Mouse (Mus musculus): ENCODE measurements around the gene Slc22a23.

The Slc22a23 gene

DNA sequence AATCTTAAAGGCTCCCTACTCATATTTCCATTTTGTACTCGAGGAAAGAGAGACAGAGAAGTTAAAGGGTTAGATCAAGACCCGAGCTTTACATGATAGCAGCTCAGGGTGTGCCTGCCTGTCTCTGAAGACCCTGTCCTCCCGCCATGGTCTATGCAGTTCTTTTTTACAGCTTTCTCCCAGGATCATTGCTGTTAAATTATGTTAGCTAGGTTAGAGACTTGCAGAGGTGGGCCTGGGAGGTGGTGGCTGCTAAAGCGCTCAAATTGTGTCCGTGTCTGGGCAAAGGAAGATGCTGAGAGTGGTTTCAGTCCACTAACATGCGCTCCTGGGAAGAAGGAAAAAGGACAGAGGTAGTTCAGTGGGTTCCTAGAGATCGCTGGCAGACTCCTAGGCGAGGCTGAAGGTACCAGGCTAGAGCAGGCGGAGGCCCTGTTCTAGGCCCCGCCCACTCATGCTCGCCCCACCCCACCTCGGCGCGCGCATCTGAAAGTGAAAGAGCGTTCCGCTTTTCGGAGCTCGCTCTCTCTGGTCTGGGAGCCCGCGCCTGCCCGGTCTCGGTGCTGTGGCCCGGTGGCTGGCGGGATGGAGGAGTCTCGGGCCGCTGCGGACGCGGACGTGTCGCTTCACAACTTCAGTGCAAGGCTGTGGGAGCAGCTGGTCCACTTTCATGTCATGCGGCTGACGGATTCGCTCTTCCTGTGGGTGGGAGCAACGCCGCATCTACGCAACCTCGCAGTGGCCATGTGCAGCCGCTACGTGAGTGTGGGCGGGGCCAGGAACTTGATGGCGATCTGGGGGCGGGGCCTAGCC, 182.3 kb downstream of the Slc22a23 start, which contains the start of gene Psmg4:
Gene Psmg4, plus strand, starts transcription at position 474 of the 813 bp plus-strand sequence.
- DNase-seq (ENCODE audit: low spot score) = peak; percentile 91

GRCm38 (mm10) chr13:34159926-34160325, 185.1 kb downstream of the Slc22a23 start:
- no peak for DNase-seq (ENCODE audit: low spot score)

GRCm38 (mm10) chr13:34157596-34158157, 187.3 kb downstream of the Slc22a23 start:
- DNase-seq (ENCODE audit: low spot score) = no peak

DNA sequence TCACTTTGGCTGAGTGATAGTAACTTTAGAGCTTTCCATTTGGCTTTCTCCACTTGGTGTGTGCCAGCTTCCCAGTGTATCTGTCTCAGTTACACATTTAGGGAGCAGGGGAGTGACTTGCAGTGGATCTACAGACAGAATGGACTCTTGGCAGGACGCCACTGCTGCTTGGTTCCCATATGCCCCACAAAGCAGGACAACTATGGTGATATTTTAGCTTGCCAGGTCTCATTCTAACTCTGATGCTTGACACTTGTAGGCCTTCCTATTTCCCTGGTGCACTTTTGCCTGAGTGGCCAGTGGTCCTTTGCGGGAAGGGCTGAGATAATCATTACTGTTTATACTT, 188.2 kb downstream of the Slc22a23 start:
- DNase-seq (ENCODE audit: low spot score) = no peak

DNA sequence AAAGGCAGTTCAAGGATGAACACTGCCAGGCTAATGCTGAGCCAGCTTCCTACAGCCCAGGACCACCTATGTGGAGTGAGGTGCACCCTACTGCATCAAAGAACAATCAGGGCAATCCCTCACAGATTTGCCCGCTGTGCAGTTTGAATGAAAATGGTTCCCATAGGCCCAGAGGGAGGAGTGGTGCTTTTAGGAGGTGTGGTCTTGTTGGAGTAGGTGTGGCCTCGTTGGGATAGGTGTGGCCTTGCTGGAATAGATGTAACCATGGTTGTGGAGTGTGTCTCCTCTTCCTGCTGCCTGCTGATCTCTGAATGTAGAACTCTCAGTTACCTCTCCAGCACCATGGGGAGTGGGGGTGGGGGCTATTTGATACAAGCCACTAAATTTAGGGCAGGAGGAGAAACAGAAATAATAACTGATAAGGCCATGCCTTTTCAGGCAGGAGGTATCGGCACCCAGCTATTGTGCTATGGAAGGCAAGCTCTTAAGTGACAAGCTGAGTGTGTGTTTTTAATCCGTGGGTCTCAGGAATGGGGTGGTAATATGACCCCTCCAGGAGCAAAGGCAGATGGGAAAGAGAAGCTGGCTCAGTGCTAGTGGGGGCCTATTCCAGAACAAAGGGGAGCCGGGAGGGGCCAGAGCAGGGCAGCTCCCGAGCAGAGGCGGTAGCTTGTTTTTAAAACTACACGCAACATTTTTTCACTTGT, 188.7 kb downstream of the Slc22a23 start:
- DNase-seq (ENCODE audit: low spot score) = no peak

- peak; percentile 64 for DNase-seq (ENCODE audit: low spot score)
These were observed 190.1 kb downstream of the Slc22a23 start for GRCm38 (mm10) chr13:34154931-34155272.

DNA sequence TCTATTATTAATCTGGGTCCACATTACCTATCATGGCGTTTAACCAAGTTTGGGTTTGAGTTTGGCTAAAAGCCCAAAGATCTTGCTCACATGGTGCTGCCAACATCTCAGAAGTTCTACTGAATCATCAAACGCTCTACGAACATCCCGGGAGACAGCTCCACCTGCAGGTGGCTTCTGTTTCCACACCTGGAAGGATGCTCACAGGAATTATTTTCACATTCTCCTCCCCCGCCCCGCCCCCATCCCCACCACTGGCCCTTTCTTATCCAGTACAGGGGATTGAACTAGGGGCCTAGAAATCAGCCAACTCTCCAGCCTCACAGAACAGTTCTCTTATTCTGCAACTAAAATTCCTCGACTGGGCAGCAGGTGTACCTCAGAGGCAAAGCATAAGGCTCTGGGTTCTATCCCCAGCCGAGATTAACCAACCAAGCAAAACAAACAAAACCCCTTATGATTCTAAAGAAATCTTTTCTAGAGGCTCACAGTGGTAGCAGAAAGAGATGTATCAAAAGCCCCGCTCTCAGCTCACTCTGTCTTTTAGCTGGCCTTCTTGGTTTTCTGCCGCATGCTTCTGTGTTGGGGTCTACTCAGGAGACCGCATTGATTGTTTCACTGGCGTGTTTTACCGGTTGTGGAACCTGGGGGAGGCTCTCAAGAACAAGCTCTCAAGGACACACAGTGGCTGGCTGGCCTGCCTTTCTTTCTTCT, 190.6 kb downstream of the Slc22a23 start:
- peak; percentile 73 for DNase-seq (ENCODE audit: low spot score)

- no peak for DNase-seq (ENCODE audit: low spot score)
These were observed 191.5 kb downstream of the Slc22a23 start for GRCm38 (mm10) chr13:34153254-34154011.

GRCm38 (mm10) chr13:34152695-34153094, 192.3 kb downstream of the Slc22a23 start:
- DNase-seq (ENCODE audit: low spot score) = no peak

DNA sequence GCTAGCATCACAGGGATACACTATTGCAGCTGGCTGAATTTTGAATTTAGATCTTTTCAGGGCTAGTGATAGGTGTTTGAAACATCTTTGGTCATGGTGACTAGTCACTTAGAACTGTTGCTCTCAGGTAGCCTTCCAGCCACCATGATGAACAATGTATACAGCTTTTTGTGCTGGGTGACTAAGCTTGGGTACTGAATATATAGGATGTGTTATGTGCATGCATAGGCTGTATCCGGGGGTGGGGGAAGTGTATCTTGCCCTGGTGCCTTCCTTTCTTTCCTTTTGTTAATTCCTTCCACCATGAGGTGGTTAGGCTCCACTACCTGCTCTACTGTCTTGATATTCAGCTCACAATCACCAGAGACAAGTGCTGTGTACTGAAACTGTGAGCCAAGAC, 193.6 kb downstream of the Slc22a23 start:
- no peak for DNase-seq (ENCODE audit: low spot score)

- no peak for DNase-seq (ENCODE audit: low spot score)
These were observed 194.5 kb downstream of the Slc22a23 start for GRCm38 (mm10) chr13:34150271-34151027.

- no peak for DNase-seq (ENCODE audit: low spot score)
These were observed 195.4 kb downstream of the Slc22a23 start for GRCm38 (mm10) chr13:34149463-34150176.

DNA sequence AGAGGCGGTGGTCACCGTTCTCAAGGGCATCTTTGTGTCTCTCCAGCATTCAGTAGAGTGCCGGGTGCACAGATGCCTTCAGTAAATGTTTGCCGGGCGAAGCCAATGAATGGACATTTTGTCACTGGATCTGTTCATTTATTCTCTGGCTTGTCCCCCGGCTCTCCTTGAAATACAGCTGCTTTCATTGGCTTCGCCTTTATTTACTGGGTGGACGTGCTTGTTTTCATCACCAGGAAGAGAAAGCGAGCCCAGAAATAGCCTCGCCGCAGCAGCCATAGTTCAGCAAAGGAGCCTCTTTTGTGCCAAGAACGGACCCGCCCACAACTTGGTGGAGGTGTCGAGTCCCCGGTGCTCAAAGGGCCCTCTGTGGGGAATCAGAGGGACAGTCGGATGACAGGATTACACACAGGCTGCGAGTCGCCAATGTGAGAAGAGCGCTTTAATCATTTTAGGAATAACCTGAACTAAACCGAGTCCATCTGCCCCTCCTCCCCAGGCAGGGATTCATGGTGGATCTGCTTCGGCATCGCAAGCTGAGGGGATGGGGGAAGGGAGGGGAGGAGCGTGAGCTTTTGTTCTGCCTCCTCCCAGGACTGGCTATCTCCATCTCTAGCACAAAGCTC, 196.1 kb downstream of the Slc22a23 start:
- DNase-seq (ENCODE audit: low spot score) = peak; percentile 47

DNA sequence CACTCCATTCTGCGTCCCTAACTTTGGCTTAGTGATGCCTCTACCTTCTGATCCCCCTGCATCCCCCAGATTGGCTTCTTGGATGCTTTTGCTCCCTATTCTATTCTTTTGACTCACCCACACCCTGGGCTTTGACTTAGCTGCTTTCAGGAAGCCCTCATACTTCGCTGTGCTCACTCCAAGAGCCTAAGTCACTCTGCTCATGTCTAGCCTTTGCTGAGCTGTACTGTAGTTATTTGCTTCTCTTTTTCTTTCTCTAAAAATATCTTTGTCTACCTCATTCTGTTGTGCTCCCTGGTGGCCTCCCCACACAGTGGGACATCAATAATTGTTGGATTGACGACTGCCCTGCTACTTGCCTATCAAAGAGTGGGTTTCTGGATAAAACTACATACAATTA, 196.8 kb downstream of the Slc22a23 start:
- no peak for DNase-seq (ENCODE audit: low spot score)

DNA sequence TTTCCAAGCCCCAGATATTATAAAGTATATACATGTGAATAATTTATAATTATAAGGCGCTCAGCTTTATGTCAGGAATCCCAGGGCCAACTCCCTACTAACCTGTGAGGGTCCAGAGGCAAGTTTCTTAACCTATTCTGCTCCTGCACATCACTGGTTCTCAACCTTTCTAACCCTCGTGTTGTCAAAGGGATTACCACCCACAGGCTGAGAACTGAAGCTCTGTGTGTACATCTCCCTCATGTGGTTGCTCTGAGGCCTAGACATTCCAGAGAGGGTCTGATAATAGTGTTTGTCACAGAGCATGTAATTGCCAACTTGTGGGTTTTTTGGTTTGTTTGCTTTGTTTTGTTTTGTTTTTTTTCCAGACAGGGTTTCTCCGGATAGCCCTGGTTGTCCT, 198.1 kb downstream of the Slc22a23 start:
- no peak for DNase-seq (ENCODE audit: low spot score)

- DNase-seq (ENCODE audit: low spot score) = no peak
These were observed 201.6 kb downstream of the Slc22a23 start for GRCm38 (mm10) chr13:34143389-34143788.

GRCm38 (mm10) chr13:34136605-34137004, 208.4 kb downstream of the Slc22a23 start:
- no peak for DNase-seq (ENCODE audit: low spot score)

GRCm38 (mm10) chr13:34134276-34134675, 210.7 kb downstream of the Slc22a23 start:
- no peak for DNase-seq (ENCODE audit: low spot score)

GRCm38 (mm10) chr13:34133326-34134071, 211.5 kb downstream of the Slc22a23 start:
- DNase-seq (ENCODE audit: low spot score) = no peak
